Mouse (Mus musculus) G1E-ER4 (cell line): ENCODE results near the gene R3hdml. TPM values are rescaled to one million over a fixed set of nuclear protein-coding genes. Genes with fewer than 3 reads are reported as not detected.

Source experiments
- GATA1 ChIP-seq: IDR thresholded peaks from one replicate; pipeline ENCODE4 v1.8.0; 2012; ENCODE audit warnings: low read length, inconsistent platforms
- polyA plus RNA-seq: library from polyadenylated mRNA; stranded (reverse); fragments of >175 nt; gene quantifications from 2 replicates; pipeline ENCODE4 v1.2.3, GENCODE M21; 2012

R3hdml gene
- polyA plus RNA-seq, 1 experiment = not detected

DNA sequence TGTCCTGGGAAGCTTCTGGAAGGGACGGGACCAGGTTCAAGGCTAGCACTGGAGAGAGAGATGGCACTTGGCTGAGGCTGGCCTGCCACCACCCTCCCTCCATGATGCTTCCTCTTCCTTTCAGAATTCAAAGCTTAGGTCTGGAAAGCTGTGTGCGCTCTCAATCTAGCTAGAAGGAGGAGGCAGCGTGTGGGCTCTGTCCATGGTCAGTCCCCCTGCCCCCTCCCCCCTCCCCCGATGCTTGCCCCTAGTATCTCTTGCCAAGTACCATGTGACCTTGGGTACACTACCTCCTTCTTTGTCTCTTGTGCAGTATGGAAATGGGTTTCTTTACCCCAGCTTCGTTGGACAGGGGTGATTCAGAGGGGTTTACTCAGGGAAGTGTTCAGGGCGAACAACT lies 56.7 kb downstream of the R3hdml start:
- no peak for TF ChIP-seq GATA1

DNA sequence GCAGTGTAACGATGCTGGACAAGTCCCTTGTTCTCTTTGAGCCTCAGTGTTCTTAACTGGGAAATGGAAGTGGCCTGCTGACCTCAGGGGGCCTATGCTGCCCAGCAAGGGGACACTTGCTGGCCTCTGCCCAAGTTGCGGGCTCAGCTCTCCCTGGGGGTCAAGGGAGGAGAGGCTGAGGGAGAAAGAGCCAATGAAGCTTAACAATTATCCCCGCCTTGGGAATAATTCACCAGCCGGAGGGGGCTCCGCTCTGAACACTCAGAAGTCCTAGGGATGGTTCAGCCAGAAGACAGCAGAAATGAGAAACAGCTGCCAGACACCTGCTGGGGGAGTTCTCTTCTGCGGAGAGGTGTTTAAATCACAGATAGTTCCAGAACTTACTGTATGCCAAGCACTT lies 57.7 kb downstream of the R3hdml start:
- TF ChIP-seq GATA1 = no peak

Other genes starting within 250 kb of the R3hdml start
- 0.02 TPM in 1 of 2 replicates, not detected in the other for gene Jph2, start 94.3 kb upstream of the R3hdml start, polyA plus RNA-seq
- 7.1 and 11.2 TPM in 2 replicates for gene Oser1, start 67.6 kb upstream of the R3hdml start, polyA plus RNA-seq
- not detected in 2 replicates for gene Gdap1l1, start 53.8 kb upstream of the R3hdml start, polyA plus RNA-seq
- gene Fitm2, start 19.7 kb upstream of the R3hdml start, polyA plus RNA-seq = 6.0 and 6.7 TPM in 2 replicates
- gene Hnf4a, start 14.5 kb downstream of the R3hdml start, polyA plus RNA-seq = not detected in 2 replicates
- 25.6 and 45.3 TPM in 2 replicates for gene Ttpal, start 110.0 kb downstream of the R3hdml start, polyA plus RNA-seq
- 6.7 and 10.3 TPM in 2 replicates for gene Serinc3, start 152.8 kb downstream of the R3hdml start, polyA plus RNA-seq
- 164 and 226 TPM in 2 replicates for gene Pkig, start 166.1 kb downstream of the R3hdml start, polyA plus RNA-seq